Comparison of ENCODE assay signal across 24 mouse cellular contexts in the genomic region with DNA sequence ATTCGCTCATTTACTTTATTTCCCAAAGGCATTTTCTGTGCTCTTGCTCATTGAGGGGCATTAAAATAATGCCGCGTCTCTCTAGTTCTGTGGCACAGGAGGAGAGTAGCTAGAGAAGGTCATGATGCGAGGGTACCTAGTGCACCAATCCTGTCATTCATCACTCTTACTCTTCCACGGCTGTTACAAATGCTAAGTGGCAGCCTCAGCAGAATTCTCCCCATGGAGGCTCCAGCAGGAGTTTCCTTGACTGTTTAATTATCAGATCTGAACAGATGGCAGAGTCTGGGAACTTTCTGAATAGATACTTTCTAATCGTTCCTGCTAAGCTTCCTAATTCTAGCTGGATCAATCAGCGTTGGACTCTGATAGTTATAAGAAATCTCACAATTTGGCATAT.
A peak's percentile ranks its signal among the peaks of the same experiment; 100 is the strongest.
DNase-seq lines count a peak whose midpoint lies in the region; ATAC-seq and TF ChIP-seq lines count a peak whose summit lies in the region.
"Had no signal": no experiment of that assay in that cellular context is flagged by ENCODE, and none has a peak within 500 bp of the region (broad histone marks: within the 10 kb centered on the region; RNA-seq: fewer than 3 reads in every experiment).

No protein-coding gene starts in this region.

- H3K9me3 ChIP-seq in neural tube, embryonic 14.5 days (ENCODE audit: control insufficient read depth, low read length): no peaks in the 10 kb centered on the region
- H3K9me3 ChIP-seq in hindbrain, embryonic 13.5 days: no peaks in the 10 kb centered on the region
- H3K9me3 ChIP-seq: embryonic facial prominence, embryonic 12.5 days; heart, embryonic 10.5 days; neural tube, embryonic 12.5 days had no signal

- peak; percentile 48 for DNase-seq in heart, adult 11 months
- no peak for DNase-seq in heart, adult 2 months
- no peak for DNase-seq in neural tube, embryonic 10.5 days (ENCODE audit: extremely low spot score, low spot score)
- no peak for DNase-seq in right cerebral cortex, postnatal 14 days
- DNase-seq in cerebellum, adult 11 months: no peak
- DNase-seq: adrenal gland, postnatal 36 days; B cell, adult 2 months; cerebellum, adult 9-10 months; gastrocnemius, postnatal 36 days; kidney, adult 2 months; kidney, postnatal 10 days; lung, adult 18-20 months; lung, postnatal 14 days; right cerebral cortex, postnatal 25 days; thymus, adult 18-20 months; thymus, postnatal 4 days had no signal

- H3K4me2 ChIP-seq in neural tube, embryonic 14.5 days (ENCODE audit: low read depth, low read length): no peak overlapping the region
- H3K4me2 ChIP-seq in hindbrain, embryonic 13.5 days: no peak overlapping the region
- H3K4me2 ChIP-seq: embryonic facial prominence, embryonic 12.5 days; liver, embryonic 11.5 days; neural tube, embryonic 12.5 days had no signal

- peak; percentile 28; the same call in 1 of the 2 replicates for ATAC-seq in neural tube, embryonic 14.5 days (ENCODE audit: low read depth)
- ATAC-seq in hindbrain, embryonic 13.5 days (ENCODE audit: low FRiP score): peak; percentile 69
- ATAC-seq: inflammation-experienced regulatory T-cells, adult 6 months had no signal

- TF ChIP-seq CTCF in heart, adult 2 months (IDR thresholded peaks at IDR 0.05): no peak

- no peak for TF ChIP-seq POLR2A in heart, adult 2 months (IDR thresholded peaks at IDR 0.05; ENCODE audit: insufficient read depth, low read depth, low read length)

- WGBS in heart, adult 2 months: 76% methylated on average over 7 of the region's 7 CpGs
- 56% methylated on average over 7 of the region's 7 CpGs for WGBS in neural tube, embryonic 14.5 days
- 60% methylated on average over 7 of the region's 7 CpGs for WGBS in hindbrain, embryonic 13.5 days

- H3K36me3 ChIP-seq in heart, adult 2 months (ENCODE audit: control insufficient read depth, insufficient read depth, low read length): no peaks in the 10 kb centered on the region
- no peaks in the 10 kb centered on the region for H3K36me3 ChIP-seq in neural tube, embryonic 14.5 days (ENCODE audit: control insufficient read depth, insufficient read depth, low read length)
- no peaks in the 10 kb centered on the region for H3K36me3 ChIP-seq in hindbrain, embryonic 13.5 days
- H3K36me3 ChIP-seq: embryonic facial prominence, embryonic 12.5 days; heart, embryonic 10.5 days; neural tube, embryonic 12.5 days had no signal

- no peaks in the 10 kb centered on the region for H3K4me1 ChIP-seq in heart, adult 2 months (ENCODE audit: control insufficient read depth, insufficient read depth, low read length)
- H3K4me1 ChIP-seq in neural tube, embryonic 14.5 days (ENCODE audit: control insufficient read depth, insufficient read depth, low read length): no peaks in the 10 kb centered on the region
- peaks cover 7% of the 10 kb centered on the region; the same call in 1 of the 2 replicates for H3K4me1 ChIP-seq in hindbrain, embryonic 13.5 days (replicated peaks)
- H3K4me1 ChIP-seq: embryonic facial prominence, embryonic 12.5 days; heart, embryonic 10.5 days; neural tube, embryonic 12.5 days had no signal

- no peak overlapping the region for H3K9ac ChIP-seq in heart, adult 2 months (ENCODE audit: low read depth, low read length)
- no peak overlapping the region for H3K9ac ChIP-seq in neural tube, embryonic 14.5 days (replicated peaks; ENCODE audit: low read depth, low read length)
- no peak overlapping the region for H3K9ac ChIP-seq in hindbrain, embryonic 13.5 days
- H3K9ac ChIP-seq: embryonic facial prominence, embryonic 12.5 days; neural tube, embryonic 12.5 days had no signal

- H3K27me3 ChIP-seq in heart, adult 2 months (ENCODE audit: control insufficient read depth, insufficient read depth, low read length): no peaks in the 10 kb centered on the region
- H3K27me3 ChIP-seq in neural tube, embryonic 14.5 days (ENCODE audit: control insufficient read depth, insufficient read depth, low read length): no peaks in the 10 kb centered on the region
- H3K27me3 ChIP-seq in hindbrain, embryonic 13.5 days: no peaks in the 10 kb centered on the region
- H3K27me3 ChIP-seq: embryonic facial prominence, embryonic 12.5 days; neural tube, embryonic 12.5 days had no signal

- H3K27ac ChIP-seq in heart, adult 2 months: no peak overlapping the region
- H3K27ac ChIP-seq in neural tube, embryonic 14.5 days (ENCODE audit: low read depth, low read length): no peak overlapping the region
- H3K27ac ChIP-seq in hindbrain, embryonic 13.5 days: no peak overlapping the region
- H3K27ac ChIP-seq: embryonic facial prominence, embryonic 12.5 days; heart, embryonic 10.5 days; neural tube, embryonic 12.5 days had no signal

- no peak for TF ChIP-seq EP300 in heart, adult 2 months (IDR thresholded peaks at IDR 0.05; ENCODE audit: insufficient read depth, low read depth, low read length)

- no peaks in the 10 kb centered on the region for H3K79me2 ChIP-seq in heart, adult 2 months (replicated peaks; ENCODE audit: control insufficient read depth, insufficient read depth, low read length)

- no peak overlapping the region for H3K4me3 ChIP-seq in heart, adult 2 months
- no peak overlapping the region for H3K4me3 ChIP-seq in neural tube, embryonic 14.5 days (ENCODE audit: low read depth, low read length)
- H3K4me3 ChIP-seq in hindbrain, embryonic 13.5 days: no peak overlapping the region
- H3K4me3 ChIP-seq: embryonic facial prominence, embryonic 12.5 days; erythroblast, embryonic 14.5 days; heart, embryonic 10.5 days; neural tube, embryonic 12.5 days had no signal

- intact Hi-C loops in heart, adult 2 months (cut with DNase I): no loop called here
